Mouse (Mus musculus) bone marrow macrophage, adult 2 months (primary cell): Measurements from ENCODE around the gene Cdc45.

Experiments
- CTCF ChIP-seq: IDR thresholded peaks from 2 replicates; pipeline ENCODE4 v1.5.1; 2012; ENCODE audit warnings: low read depth, mild to moderate bottlenecking, low read length, moderate library complexity
- POLR2A ChIP-seq: IDR thresholded peaks from 2 replicates; pipeline ENCODE4 v1.6.1; 2012; ENCODE audit warnings: mild to moderate bottlenecking, low read depth, low read length, borderline replicate concordance

GRCm38 (mm10) chr16:18822925-18823324, 11.1 kb upstream of the Cdc45 start:
- TF ChIP-seq CTCF = no peak
- TF ChIP-seq POLR2A = no peak
